Mouse (Mus musculus) forebrain, embryonic 14.5 days (tissue): ENCODE results near the gene Flywch2. TPM values are rescaled to one million over a fixed set of nuclear protein-coding genes. Genes with fewer than 3 reads are reported as not detected.
A peak's percentile ranks its signal among the peaks of the same experiment; 100 is the strongest.

ENCODE experiments used
- ATAC-seq: fragments of 200-750 bp; cut with Nextera tagmentation; 2 replicates; pipeline ENCODE4 v1.8.0; 2017; ENCODE audit warnings: mild to moderate bottlenecking, moderate library complexity
- DNase-seq: peaks from one replicate; pipeline ENCODE4 v3.0.0-alpha.2; 2015; ENCODE audit warnings: low spot score
- H3K27ac ChIP-seq: fragments of 300-500 bp; sonication (generic); 2 replicates; pipeline ENCODE4 v1.5.1; 2014; ENCODE audit warnings: low read depth, mild to moderate bottlenecking, control low read depth, low read length, moderate library complexity
- H3K27me3 ChIP-seq: fragments of 300-500 bp; sonication (generic); replicated peaks from 2 replicates; pipeline ENCODE4 v1.6.1; 2014; ENCODE audit warnings: low read length, control low read depth, mixed read lengths; ENCODE audit not compliant: control insufficient read depth, insufficient read depth
- H3K36me3 ChIP-seq: fragments of 300-500 bp; sonication (generic); 2 replicates; pipeline ENCODE4 v1.6.1; 2014; ENCODE audit warnings: low read length, control low read depth; ENCODE audit not compliant: control insufficient read depth, insufficient read depth
- H3K4me1 ChIP-seq: fragments of 300-500 bp; sonication (generic); 2 replicates; pipeline ENCODE4 v1.6.1; 2014; ENCODE audit warnings: antibody characterized with exemption, low read length, control low read depth; ENCODE audit not compliant: control insufficient read depth, insufficient read depth
- H3K4me2 ChIP-seq: fragments of 300-500 bp; sonication (generic); 2 replicates; pipeline ENCODE4 v1.6.1; 2014; ENCODE audit warnings: mild to moderate bottlenecking, control low read depth, low read length
- H3K4me3 ChIP-seq: fragments of 300-500 bp; sonication (generic); 2 replicates; pipeline ENCODE4 v1.5.1; 2014; ENCODE audit warnings: low read depth, low read length, control low read depth
- H3K9ac ChIP-seq: fragments of 300-500 bp; sonication (generic); 2 replicates; pipeline ENCODE4 v1.6.1; 2014; ENCODE audit warnings: mild to moderate bottlenecking, low read length, control low read depth, moderate library complexity
- H3K9me3 ChIP-seq: fragments of 300-500 bp; sonication (generic); replicated peaks from 2 replicates; pipeline ENCODE4 v1.6.1; 2016; ENCODE audit warnings: low read length, control low read depth, mixed read lengths; ENCODE audit not compliant: control insufficient read depth
- whole genome bisulfite sequencing: fragments of 180-500 bp; shearing (Covaris S2); extraction: QIAGEN DNeasy Blood & Tissue Kit; methylation state at CpG from one replicate; pipeline ENCODE4 v1.1.7; 2014; 5-methylcytosine and 5-hydroxymethylcytosine counted together
- polyA plus RNA-seq: library from polyadenylated mRNA; unstranded; fragments of >200 nt; fragmentation: Nextera tagmentation; extraction: Ambion mirVana; gene quantifications from 2 replicates; pipeline ENCODE4 v1.2.1, GENCODE M21; 2014

Flywch2 gene
- polyA plus RNA-seq, 1 experiment from 2014 or later, result 44.2 TPM

DNA sequence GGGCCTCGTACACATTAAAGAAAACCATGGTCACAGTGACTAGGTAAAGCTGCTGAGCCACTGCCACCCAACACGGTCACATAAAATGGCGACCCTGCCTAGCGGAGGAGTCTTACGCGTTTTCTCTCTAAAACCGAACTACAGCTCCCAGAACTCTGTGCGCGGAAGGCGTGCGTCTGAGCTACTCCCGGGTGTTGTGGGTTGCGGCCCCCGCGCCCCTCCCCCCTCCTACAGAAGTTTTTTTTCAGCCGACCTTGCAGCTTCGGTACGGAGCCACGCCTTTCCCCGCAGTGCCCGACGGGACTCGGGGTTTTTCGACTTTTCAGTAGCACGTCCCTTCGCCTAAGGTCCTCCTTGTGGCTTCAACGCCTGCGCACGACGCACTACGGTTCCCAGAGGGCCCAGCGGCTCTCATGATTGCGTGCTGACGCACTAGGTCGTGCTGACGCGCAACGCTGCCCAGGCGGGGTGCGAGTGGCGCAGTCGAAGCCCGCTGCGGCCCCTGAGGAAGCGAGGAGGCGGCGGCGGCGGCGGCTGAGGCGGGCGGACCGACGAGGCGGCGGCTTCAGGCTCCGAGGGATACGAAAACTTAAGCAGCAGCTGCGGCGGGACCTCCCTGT, 17.0 kb upstream of the Flywch2 start:
- Histone ChIP-seq H3K4me2 (peak overlapping the region; percentile 89), H3K9me3 (no peaks in the 10 kb centered on the region), H3K36me3 (peaks cover 7% of the 10 kb centered on the region; the same call in 1 of the 2 replicates), H3K9ac (peak overlapping the region; percentile 93), H3K27ac (peak overlapping the region; percentile 98), H3K4me1 (peaks cover 16% of the 10 kb centered on the region), H3K4me3 (peak overlapping the region; percentile 99), H3K27me3 (no peaks in the 10 kb centered on the region)
- ATAC-seq, result peak; percentile 99
- 1% methylated on average over 60 of the region's 60 CpGs for WGBS
- DNase-seq, result peak; percentile 100

DNA sequence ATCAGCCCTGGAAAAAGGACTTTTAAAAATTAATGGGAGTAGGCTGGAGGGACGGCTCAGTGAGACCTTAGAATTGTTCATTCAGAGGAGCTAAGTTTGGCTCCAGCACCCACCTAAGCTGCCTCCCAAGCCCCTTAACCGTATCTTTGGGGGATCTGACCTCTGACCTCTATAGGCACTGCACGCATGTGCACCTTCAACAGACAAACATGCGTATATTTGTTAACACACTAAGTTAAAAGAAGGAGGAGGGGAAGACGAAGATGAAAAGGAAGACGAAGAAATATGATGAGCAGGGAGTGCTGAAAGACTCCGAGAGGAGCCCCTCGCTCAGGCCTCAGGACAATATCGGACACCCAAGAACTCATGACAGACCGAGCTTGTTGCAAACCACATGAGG, 15.7 kb upstream of the Flywch2 start:
- 95% methylated on average over 10 of the region's 10 CpGs for WGBS
- Histone ChIP-seq H3K27me3 (no peaks in the 10 kb centered on the region), H3K36me3 (no peaks in the 10 kb centered on the region), H3K9me3 (no peaks in the 10 kb centered on the region), H3K4me1 (peaks cover 16% of the 10 kb centered on the region), H3K4me3 (no peak overlapping the region), H3K27ac (no peak overlapping the region), H3K4me2 (no peak overlapping the region), H3K9ac (no peak overlapping the region)
- no peak for ATAC-seq
- no peak for DNase-seq

DNA sequence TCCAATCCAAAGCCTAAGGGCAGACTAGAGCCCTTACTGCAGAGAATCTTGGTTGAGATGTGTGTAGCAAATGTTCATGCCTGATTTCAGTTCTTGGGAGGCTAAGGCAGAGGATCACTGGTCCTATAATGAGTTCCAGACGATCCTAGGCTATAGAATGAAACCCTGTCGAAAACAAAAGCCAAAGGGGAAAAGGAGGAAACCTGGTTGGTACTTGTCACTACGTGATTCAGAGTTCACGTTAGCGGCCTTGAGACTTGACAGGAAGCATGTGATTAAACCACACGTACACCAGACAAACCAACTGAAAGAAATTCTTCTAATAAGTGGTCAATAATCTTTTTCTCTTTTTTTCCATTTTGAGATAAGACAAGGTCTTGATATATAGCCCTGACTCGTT, 11.4 kb upstream of the Flywch2 start:
- Histone ChIP-seq H3K4me2 (no peak overlapping the region), H3K4me3 (no peak overlapping the region), H3K27me3 (no peaks in the 10 kb centered on the region), H3K4me1 (no peaks in the 10 kb centered on the region), H3K36me3 (no peaks in the 10 kb centered on the region), H3K27ac (no peak overlapping the region), H3K9me3 (no peaks in the 10 kb centered on the region), H3K9ac (no peak overlapping the region)
- DNase-seq (no peak), ATAC-seq (no peak)
- WGBS, result 77% methylated on average over 7 of the region's 7 CpGs

GRCm38 (mm10) chr17:23795323-23795722, 9.4 kb upstream of the Flywch2 start:
- Histone ChIP-seq H3K9me3 (no peaks in the 10 kb centered on the region), H3K4me2 (no peak overlapping the region)
- WGBS, result 95% methylated on average over 8 of the region's 8 CpGs

DNA sequence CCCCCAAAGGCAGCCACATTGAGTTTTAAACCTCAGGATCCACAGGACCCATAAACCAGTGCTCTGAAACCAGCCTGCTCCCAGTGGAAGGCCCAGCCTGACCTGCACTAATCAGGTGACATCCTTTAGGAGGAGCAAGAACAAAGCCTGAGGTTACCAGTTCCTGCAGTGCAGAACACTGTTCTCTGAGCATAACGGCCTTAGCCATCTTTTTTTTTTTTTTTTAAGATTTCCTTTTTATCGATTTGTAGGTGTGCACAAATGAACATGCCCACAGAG, 5.1 kb upstream of the Flywch2 start:
- DNase-seq (no peak), ATAC-seq (no peak)
- H3K27me3 ChIP-seq, result no peaks in the 10 kb centered on the region
- WGBS, result 56% methylated on average over 2 of the region's 2 CpGs
- no peaks in the 10 kb centered on the region for H3K9me3 ChIP-seq
- peak overlapping the region; percentile 80 for H3K9ac ChIP-seq
- H3K36me3 ChIP-seq, result no peaks in the 10 kb centered on the region
- H3K27ac ChIP-seq, result peak overlapping the region; percentile 89
- H3K4me1 ChIP-seq, result peaks cover 17% of the 10 kb centered on the region
- H3K4me3 ChIP-seq, result peak overlapping the region; percentile 35
- H3K4me2 ChIP-seq, result peak overlapping the region; percentile 79

More at GRCm38 (mm10) chr17:23795323-23795722, 9.4 kb upstream of the Flywch2 start:
- DNase-seq (no peak), ATAC-seq (no peak)
- Histone ChIP-seq H3K27me3 (no peaks in the 10 kb centered on the region), H3K4me3 (no peak overlapping the region), H3K9ac (no peak overlapping the region), H3K4me1 (peaks cover 5% of the 10 kb centered on the region), H3K27ac (no peak overlapping the region), H3K36me3 (no peaks in the 10 kb centered on the region)

DNA sequence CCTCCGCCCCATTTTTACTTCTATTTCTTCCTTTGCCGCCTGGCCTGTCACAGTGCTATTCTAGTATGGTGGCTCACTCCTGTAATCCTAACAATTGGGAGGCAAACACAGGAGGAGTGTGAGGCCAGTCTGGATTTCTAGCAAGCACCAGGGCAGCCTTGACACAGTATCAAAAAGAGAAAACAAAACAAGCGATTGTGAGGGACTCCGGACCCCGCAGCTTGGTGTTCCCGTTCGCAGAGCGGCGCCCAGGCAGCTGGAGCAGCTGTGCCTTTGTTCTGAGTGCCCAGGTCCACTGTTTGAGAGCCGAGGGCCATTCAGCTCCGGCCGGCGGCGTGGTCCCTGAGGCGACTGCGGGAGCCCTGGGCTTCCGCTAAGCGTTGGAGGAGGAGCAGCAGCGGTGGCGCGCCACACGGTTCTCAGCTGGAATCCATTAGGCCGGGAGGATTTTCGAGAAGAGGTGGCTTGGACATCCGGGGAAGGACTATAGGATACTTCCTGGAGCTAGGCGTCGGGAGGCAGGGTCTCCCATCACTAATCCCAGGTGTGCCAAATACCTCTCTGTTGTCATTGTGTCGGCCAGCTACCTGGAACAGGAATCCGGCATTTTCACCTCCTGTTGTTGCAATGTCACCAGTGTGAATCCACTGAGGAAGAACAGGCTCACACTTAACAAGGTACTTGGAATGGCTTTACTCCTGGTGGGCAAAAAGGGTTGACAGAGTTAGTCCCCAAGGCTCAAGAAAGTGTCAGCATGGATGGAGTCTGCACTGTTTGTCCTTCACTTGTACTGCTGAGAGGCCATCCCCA, 4.6 kb upstream of the Flywch2 start, which contains the start of gene Srrm2:
Srrm2 (plus strand) TSS at position 264 of the 810 bp plus-strand sequence.
- ATAC-seq, result peak; percentile 43
- H3K9me3 ChIP-seq, result no peaks in the 10 kb centered on the region
- peak within 1 kb of the TSS; percentile 89 for H3K27ac ChIP-seq
- no peaks in the 10 kb centered on the region for H3K36me3 ChIP-seq
- no peaks in the 10 kb centered on the region for H3K27me3 ChIP-seq
- H3K4me1 ChIP-seq, result peaks cover 19% of the 10 kb centered on the region
- H3K4me3 ChIP-seq, result peak within 1 kb of the TSS; percentile 35
- DNase-seq, result peak; percentile 63
- H3K4me2 ChIP-seq, result peak within 1 kb of the TSS; percentile 79
- peak within 1 kb of the TSS; percentile 80 for H3K9ac ChIP-seq
- WGBS, result 2% methylated on average over 29 of the region's 29 CpGs

- no peak for DNase-seq
Observed at GRCm38 (mm10) chr17:23789749-23790268, 3.9 kb upstream of the Flywch2 start.

GRCm38 (mm10) chr17:23788973-23789372, 3.1 kb upstream of the Flywch2 start:
- Histone ChIP-seq H3K27ac (no peak overlapping the region), H3K4me3 (no peak overlapping the region), H3K4me1 (peaks cover 23% of the 10 kb centered on the region), H3K9me3 (no peaks in the 10 kb centered on the region), H3K4me2 (no peak overlapping the region), H3K9ac (no peak overlapping the region), H3K27me3 (no peaks in the 10 kb centered on the region), H3K36me3 (no peaks in the 10 kb centered on the region)
- ATAC-seq (no peak), DNase-seq (no peak)
- 87% methylated on average over 4 of the region's 4 CpGs for WGBS

More at GRCm38 (mm10) chr17:23789749-23790268, 3.9 kb upstream of the Flywch2 start:
- Histone ChIP-seq H3K4me2 (peak overlapping the region; percentile 79), H3K4me1 (peaks cover 23% of the 10 kb centered on the region), H3K9me3 (no peaks in the 10 kb centered on the region), H3K9ac (peak overlapping the region; percentile 80), H3K27me3 (no peaks in the 10 kb centered on the region), H3K27ac (peak overlapping the region; percentile 89), H3K36me3 (no peaks in the 10 kb centered on the region), H3K4me3 (peak overlapping the region; percentile 35)
- ATAC-seq, result no peak
- WGBS, result 9% methylated on average over 8 of the region's 8 CpGs

GRCm38 (mm10) chr17:23786510-23786931, 640 bp upstream of the Flywch2 start:
- 13% methylated on average over 13 of the region's 13 CpGs for WGBS
- H3K36me3 ChIP-seq, result no peaks in the 10 kb centered on the region
- ATAC-seq (peak; percentile 54), DNase-seq (peak; percentile 66)
- peak overlapping the region; percentile 73 for H3K4me2 ChIP-seq
- H3K9me3 ChIP-seq, result no peaks in the 10 kb centered on the region
- H3K27ac ChIP-seq, result peak overlapping the region; percentile 85
- peak overlapping the region; percentile 56 for H3K4me3 ChIP-seq
- no peaks in the 10 kb centered on the region for H3K27me3 ChIP-seq
- peak overlapping the region; percentile 75; the same call in 1 of the 2 replicates for H3K9ac ChIP-seq
- H3K4me1 ChIP-seq, result peaks cover 23% of the 10 kb centered on the region
